Mouse (Mus musculus) heart, embryonic 13.5 days (tissue): ENCODE measurements around the gene Vmn2r58. TPM values are rescaled to one million over a fixed set of nuclear protein-coding genes. Genes with fewer than 3 reads are reported as not detected.
"Not testable (repeated sequence)": the region's sequence is repeated elsewhere in the genome, so short reads cannot be mapped to it uniquely, and the experiment has no call there.

ENCODE experiments used
- ATAC-seq: fragments of 200-750 bp; cut with Nextera tagmentation; 2 replicates; pipeline ENCODE4 v1.8.0; 2017; ENCODE audit warnings: moderate TSS enrichment; ENCODE audit not compliant: insufficient number of reproducible peaks, low FRiP score, low TSS enrichment; ENCODE audit errors: extremely low read depth
- H3K27ac ChIP-seq: fragments of 300-500 bp; sonication (generic); replicated peaks from 2 replicates; pipeline ENCODE4 v1.5.1; 2015; ENCODE audit warnings: moderate library complexity, mild to moderate bottlenecking, inconsistent platforms
- H3K27me3 ChIP-seq: fragments of 300-500 bp; sonication (generic); replicated peaks from 2 replicates; pipeline ENCODE4 v1.6.1; 2015; ENCODE audit warnings: mild to moderate bottlenecking, inconsistent platforms
- H3K36me3 ChIP-seq: fragments of 300-500 bp; sonication (generic); 2 replicates; pipeline ENCODE4 v1.6.1; 2015; ENCODE audit warnings: mild to moderate bottlenecking, inconsistent platforms
- H3K4me1 ChIP-seq: fragments of 300-500 bp; sonication (generic); 2 replicates; pipeline ENCODE4 v1.6.1; 2015; ENCODE audit warnings: inconsistent platforms
- H3K4me2 ChIP-seq: fragments of 300-500 bp; sonication (generic); 2 replicates; pipeline ENCODE4 v1.6.1; 2015; ENCODE audit warnings: inconsistent platforms, mild to moderate bottlenecking, moderate library complexity
- H3K4me3 ChIP-seq: fragments of 300-500 bp; sonication (generic); 2 replicates; pipeline ENCODE4 v1.5.1; 2015; ENCODE audit warnings: moderate library complexity, mild to moderate bottlenecking, inconsistent platforms
- H3K9ac ChIP-seq: fragments of 300-500 bp; sonication (generic); 2 replicates; pipeline ENCODE4 v1.6.1; 2015; ENCODE audit warnings: inconsistent platforms, mild to moderate bottlenecking, moderate library complexity
- H3K9me3 ChIP-seq: fragments of 300-500 bp; sonication (generic); 2 replicates; pipeline ENCODE4 v1.6.1; 2016; ENCODE audit warnings: inconsistent platforms
- WGBS: fragments of 180-500 bp; shearing (Covaris S2); methylation state at CpG from one replicate; pipeline ENCODE4 v1.1.7; 2015; ENCODE audit warnings: mixed read lengths; 5-methylcytosine and 5-hydroxymethylcytosine counted together
- polyA plus RNA-seq: library from polyadenylated mRNA; unstranded; fragments of >200 nt; fragmentation: Nextera tagmentation; extraction: Ambion mirVana; gene quantifications from 2 replicates; pipeline ENCODE4 v1.2.1, GENCODE M21; 2015

Vmn2r58 gene
- not detected in 2 replicates for polyA plus RNA-seq

DNA sequence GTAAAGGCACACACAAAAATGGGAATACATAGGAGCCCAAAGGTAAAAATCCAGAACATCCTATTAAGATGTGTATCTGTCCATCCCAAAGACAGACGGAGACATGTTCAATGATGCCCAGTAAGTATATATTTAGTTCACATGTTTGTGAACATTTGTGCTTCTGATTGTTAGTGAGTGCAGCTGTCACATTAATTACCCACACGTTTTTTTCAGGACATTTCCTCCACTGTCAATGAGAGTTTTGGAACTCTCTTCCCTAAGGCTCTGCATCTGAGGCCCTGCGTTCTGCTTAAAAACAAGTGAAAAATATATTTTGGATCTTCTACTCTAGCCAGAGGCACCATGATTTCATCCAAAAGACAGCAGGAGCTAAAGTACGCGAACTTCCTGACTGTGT lies at the start of gene Vmn2r58:
Vmn2r58 (minus strand) TSS at position 101 of the 400 bp plus-strand sequence.
- not testable (repeated sequence) for H3K27me3 ChIP-seq

More for the DNA sequence above, at the start of gene Vmn2r58:
- not testable (repeated sequence) for ATAC-seq, H3K4me1 ChIP-seq, H3K4me3 ChIP-seq, H3K27ac ChIP-seq, H3K36me3 ChIP-seq, H3K4me2 ChIP-seq, H3K9ac ChIP-seq
- H3K9me3 ChIP-seq: peaks cover 28% of the 10 kb centered on the region; the same call in 1 of the 2 replicates
- 76% methylated on average over 5 of the region's 5 CpGs for WGBS

Other genes starting within 250 kb of the Vmn2r58 start
- gene Zfp788, start 239.5 kb downstream of the Vmn2r58 start, polyA plus RNA-seq: 5.0 and 5.7 TPM in 2 replicates
- not detected in 2 replicates for gene Vmn2r59, start 186.3 kb upstream of the Vmn2r58 start, polyA plus RNA-seq
- not detected in 2 replicates for gene Vmn2r60, start 235.1 kb upstream of the Vmn2r58 start, polyA plus RNA-seq